Mouse (Mus musculus) kidney, adult 18-20 months (tissue): Measurements from ENCODE around the gene Dab1.

ENCODE experiments used
- DNase-seq: peaks from one replicate; pipeline ENCODE4 v3.0.0; 2021

The Dab1 gene

DNA sequence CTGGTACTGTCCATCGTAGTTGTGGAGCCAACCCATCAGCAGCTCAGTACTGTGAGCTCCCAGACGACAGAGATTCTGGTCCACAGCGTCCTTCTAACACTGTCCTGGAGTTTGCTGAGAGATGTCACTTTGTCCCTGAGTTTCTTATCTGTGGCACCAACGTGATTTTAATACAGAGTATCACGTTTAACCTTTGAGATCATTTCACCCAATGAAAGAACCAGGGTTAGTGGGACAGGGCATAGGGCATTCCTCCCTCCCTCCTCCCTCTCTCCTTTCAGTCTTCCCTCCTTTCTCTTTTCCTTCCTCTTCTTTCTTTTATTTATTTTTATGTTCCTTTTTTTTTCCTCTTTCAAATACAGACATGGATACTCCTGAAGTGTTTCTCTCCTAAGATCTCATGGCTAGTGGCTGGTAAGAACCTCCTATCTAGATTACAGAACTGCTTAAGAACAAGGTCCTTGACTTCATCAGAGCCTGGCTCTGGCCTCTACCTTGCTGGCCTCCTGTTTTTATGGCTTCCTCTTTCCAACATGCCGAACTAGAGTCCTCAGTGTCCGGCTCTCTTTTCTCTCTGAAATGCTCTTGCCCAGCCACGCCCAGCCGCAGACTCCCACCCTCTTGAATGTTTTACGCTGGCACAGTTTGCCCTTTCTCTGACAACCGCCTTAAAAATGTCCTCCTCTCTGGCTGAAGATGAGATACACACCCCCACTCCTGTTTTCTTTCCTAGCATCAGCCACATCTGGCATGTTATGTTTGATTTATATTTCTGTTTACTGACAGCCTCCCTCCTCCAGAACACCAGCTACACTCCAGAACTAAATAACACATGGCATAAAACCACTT, 844.0 kb downstream of the Dab1 start:
- no peak for DNase-seq

DNA sequence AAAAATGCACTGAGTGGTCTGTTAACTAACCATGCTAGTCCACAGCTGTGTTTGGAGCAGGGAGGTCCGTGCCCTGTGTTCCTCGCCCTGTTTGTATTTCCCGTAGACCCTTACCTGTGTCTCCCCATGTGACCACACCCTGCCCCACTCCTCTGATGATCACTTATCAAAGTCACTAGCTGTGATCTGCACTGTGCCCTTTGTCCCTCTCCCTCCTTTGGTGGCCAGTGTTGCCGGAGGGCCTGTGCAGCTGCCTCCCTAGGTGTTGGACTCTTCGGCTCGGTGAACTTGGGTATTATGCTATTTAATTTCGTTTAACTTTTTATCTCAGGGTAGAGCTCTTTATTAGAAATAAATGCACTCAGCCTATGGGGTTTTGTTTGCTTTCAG, 844.6 kb downstream of the Dab1 start:
- DNase-seq = no peak

DNA sequence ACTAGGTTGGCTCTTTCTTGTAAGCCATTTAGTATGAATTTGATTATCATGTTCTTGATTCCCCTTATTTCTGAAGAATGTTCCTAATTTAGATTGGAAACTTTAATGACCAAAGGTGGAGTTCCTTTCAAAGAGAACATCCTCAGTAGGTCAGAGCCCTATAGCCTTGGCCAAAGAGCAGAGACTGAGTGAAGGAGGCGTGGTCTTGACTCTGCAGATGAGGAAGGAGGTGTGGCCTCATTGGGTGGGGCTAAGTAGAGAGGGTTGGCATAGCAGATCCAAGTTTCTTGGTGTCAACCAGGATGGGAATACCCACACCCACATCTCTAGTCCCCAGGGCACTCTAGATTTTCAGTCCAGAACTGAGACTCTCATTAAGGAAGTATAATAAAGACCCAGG, 846.4 kb downstream of the Dab1 start:
- DNase-seq = no peak

DNA sequence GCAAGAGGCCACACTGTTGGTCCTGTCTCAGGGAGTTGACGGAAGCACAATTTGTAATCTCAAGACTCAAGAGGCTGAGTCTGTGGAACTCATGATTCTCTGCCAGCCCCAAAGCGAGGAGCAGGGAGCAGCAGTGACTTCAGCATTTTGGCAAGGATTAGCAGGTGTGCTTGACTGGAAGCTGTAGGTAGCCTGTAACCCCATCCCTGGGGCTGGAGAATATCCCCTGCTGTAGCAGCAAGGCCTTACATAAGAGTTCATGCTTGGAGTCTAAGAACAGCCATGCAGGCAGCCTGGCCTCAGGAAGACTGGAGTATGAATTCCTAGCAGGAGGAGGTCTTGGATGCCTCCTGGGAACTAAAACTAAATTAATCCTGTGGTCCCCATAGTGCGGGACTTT, 849.5 kb downstream of the Dab1 start:
- DNase-seq = no peak

DNA sequence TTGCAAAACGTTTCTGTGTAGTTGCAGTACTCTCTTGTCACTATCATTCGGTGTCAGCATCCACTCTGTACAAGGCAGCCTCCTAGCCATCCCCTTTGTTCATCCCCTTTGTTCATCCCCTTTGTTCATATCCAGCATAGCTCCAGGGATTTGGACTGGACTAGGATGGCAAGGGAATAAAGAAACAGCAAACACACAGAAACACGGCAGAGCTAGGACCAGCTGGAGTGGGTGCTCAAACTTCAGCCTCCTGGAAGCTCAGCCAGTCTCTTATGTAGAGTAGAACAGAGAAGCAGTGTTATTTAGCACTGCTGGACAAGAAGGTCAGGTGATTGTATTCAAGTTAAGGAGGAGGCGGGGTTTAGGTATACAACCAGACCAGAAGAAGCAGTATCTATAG, 853.8 kb downstream of the Dab1 start:
- no peak for DNase-seq

DNA sequence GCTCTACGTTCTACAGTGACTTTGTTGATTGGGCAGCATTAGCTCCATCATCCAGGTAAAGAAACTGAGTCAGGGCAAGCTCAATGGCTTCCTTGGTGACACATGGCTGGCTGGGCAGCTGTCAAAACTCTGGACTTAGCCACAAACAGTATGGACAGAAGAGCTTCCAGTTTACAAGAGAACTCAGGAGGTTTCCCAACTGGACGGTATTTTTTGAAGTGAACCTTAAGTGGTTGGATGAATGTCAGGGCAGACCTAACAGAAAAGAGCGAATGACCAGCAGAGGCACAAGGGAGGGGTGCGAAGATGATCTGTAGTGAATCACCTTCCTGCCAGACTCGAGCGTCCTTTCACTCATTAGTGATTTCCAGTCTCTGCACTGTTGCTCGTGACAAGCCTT, 857.7 kb downstream of the Dab1 start:
- DNase-seq = no peak

DNA sequence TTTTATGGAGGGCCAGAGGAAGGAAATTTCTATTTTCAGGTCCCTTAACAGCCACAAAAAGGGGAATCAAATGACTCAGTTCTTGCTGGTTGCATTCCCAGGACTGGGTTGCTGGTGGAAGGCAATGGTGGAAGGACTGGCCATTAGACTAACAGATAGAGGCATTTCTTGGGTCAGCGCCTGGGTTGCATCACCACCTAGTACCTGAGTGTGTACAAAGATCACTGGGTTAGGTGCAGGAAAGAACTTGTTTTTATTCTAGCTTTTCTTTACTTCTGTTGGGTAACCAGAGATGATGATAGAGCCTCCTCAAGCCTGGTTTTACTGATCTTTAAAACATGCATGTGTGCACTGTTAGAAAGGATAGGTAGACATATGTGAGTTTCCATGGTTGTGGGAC, 864.8 kb downstream of the Dab1 start:
- DNase-seq = no peak

DNA sequence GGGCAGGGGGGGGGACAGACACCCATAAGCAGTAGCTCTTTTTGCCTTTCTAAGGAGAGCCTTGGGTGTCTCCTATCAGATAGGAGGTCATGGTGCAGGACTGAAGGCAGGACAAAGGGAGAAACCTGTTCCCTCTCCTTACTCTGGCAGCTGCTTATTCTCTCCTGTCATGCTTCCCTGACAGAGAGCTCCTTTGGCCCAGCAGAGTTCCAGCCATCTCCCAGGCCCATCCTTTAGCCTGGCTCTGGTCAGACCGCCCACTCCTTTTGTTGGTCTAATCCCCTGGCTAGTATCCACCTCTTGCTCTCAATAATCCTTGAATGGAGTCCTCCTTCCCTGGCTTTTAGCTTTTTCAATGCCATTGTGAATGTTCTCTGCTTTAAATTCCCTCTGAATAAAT, 878.1 kb downstream of the Dab1 start:
- DNase-seq = no peak

DNA sequence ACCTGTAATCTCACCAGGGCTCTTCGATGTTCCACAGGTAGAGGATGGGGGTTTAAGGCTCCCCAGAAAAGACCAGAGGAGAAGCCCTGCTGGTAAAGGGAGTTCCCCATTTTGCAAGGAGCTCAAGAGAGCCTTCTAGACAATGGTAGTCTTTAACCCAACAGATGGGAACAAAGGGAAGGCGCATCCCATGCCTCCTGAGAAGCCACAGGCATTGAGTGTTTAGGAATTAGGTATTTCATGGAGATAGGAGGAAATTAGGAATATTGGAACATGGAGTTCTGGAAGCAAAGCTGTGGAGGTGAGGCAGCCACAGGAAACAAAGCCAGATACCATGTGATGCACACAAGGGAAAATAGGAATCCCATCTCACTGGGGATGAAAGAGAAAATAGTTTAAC, 881.0 kb downstream of the Dab1 start:
- no peak for DNase-seq

DNA sequence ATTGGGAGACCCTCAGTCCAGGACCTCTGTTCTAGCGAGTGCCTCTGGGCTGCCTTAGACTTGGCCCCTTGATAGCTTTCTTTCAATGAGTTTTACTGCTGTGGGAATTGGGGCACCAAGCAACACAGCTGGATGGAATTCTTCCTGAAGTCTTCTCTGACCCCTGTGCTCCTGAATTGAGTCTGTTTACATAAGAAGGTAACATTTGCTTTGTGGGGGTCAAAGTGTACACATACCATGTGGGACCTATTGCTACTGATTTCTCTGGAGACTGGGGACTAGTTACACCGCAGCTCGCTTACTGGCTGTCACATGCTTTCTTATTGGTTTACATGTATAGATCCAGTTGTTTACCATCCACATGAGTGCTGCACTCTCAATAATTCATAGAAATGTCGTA, 881.5 kb downstream of the Dab1 start:
- no peak for DNase-seq

DNA sequence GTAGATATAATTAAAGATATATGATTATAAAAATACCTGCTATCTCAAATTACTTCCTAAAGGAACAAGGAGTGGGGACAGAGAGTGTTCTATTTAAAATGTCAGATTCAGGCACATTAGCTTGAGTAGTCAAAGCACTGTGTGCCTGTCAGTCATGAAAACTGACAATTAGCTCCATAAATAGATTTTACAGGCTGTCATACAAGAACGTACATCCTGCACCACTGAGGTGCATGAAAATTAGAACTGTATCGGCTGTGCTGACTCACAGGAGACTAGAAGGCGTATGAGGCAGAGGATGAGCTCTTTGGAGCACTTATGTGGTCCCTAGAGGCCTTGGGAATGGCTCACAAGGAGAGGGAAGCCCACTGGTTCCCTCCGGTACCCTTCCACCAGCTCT, 882.1 kb downstream of the Dab1 start:
- no peak for DNase-seq

DNA sequence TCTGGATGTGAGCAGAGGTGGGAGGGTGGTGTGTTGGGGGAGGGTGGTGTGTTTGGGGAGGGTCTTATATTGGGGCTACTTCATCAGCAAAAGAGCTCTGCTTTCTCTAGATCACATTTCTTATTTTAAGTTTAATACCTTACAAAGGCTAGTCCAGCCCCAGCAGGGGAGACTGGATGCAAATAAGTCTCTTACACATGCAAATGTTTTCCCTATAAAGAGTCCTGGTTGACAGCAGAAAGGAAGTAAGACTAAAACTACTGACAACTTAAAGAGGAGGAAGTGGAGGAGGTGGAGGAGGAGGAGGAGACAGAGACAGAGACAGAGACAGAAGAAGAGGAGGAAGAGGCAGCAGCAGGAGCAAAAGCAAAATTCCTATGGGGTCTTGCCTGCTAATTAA, 885.8 kb downstream of the Dab1 start:
- no peak for DNase-seq

DNA sequence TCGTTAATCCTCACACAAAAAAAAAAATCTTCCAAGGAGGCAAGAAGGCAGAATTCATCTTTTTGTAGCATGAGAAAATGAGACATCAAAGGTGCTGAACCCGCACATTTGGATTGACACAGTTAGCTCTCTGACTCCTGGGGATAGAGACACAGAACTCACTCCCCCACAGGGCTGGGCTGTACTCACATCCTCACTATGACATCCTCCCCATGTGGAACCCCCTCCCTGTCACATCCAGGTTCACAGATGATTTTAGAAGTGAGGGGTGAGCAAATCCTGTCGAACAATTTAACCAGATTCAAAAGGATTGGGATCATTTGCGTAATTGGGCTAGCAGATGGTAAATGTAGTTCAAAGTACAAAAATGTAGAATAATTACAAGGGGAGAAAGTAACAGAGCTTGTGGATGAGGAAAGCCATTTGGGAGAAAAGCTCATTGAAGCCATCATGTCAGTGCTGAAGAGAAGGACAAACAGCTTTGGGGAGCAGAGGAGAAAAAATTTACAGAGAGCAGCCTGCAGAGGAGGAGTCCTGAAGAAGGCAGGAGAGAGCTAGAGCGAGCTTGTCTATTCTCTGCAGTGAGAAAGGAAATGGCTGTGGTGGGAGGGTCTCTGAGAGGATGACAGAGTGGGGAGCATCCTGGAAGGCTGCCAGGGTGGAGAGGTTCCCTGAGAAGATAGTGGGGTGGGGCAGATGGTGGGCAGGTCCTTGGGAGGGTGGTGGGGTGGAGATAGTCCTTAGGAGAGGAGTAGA, 890.2 kb downstream of the Dab1 start:
- DNase-seq = no peak

DNA sequence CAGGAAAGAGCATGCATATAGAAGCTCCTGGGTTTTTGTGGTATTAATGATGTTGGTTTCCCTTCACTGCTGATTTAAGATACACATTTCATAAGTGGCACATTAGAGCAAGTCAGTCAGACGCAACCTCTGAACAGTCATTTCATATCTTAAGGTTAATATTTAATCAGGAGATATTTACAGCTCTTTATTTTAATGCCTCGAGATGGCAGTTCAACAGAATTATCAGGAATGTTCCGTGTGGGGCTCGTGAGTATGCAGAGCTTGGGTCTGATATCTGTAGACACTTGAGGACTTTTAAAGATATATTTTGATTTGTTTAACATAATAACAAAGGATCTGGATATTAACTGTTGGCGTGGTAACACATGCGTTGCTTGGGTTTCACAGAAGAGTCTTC, 892.7 kb downstream of the Dab1 start:
- no peak for DNase-seq

DNA sequence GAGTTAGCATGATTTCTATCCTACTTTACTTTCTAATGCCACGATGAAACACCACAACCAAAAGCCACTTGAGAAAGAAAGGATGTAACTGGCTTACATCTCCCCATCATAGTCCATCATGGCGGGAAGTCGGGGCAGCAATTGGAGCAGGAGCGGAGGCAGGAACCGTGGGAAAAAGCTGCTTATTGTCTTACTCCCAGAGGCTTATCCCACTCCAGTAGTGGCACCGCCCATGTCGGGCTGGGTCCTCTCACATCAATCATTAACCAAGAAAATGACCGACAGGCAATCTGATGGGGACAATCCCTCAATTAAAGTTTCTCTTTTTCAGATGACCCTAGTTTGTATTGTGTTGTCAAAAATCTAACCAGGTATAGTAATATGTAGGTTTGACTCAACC, 893.4 kb downstream of the Dab1 start:
- no peak for DNase-seq

DNA sequence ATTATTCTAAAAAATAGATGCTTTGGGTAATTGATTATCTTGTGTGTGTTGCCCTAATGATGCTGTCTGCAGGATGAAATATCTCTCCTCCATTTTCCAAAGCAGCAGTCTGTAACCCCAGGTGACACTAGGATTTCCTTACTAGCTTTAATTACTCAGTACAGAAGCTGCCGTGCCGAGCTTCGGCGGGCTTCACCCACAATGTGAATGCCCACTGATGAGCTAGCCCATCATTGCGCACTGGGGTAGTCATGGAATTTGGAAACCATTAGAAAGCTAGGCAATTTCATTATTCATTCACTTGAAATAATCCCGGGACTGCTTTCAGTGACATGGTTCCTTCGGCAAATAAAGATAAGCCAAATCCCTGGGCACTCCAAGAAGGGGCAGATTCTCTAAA, 894.5 kb downstream of the Dab1 start:
- no peak for DNase-seq

DNA sequence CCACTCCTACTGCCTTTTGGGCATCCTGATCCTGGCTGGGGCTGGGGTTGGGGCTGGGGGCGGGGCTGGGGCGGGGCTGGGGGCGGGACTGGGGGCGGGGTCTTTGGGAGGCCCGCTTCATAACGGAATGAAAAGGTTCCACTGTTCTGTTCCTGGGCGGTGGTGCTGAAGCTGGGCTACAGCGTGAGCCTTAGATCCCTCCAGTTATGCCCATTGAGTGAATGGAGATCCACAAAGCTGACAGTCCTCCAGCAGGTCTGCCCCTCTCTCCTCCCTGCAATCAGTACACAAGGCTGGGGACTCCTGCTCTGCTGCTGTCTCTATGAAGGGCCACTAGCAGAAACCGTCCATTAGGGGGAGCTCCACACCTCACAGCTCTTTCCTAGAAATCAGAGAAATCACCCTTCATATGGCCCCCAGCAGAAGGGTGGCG, 895.4 kb downstream of the Dab1 start:
- peak; percentile 37 for DNase-seq

DNA sequence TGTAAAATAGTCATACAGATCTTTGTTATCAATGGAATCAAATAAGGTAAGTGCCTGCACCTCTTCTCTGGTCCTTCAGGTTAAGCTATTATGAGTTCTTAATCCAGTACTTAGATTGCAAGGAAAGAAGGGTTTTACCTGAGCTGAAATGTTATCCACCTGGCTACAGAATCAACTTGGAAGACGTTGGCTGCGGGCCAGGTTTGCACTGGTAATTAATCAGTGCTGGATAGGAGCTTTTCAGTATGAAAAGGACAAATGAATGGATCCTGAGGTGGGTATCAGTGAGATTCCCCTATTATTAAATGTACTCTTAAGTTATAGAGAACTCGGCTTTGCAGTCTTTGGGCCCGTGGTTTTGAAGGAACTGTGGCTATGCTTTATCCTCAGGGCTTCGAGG, 896.5 kb downstream of the Dab1 start:
- DNase-seq = no peak

DNA sequence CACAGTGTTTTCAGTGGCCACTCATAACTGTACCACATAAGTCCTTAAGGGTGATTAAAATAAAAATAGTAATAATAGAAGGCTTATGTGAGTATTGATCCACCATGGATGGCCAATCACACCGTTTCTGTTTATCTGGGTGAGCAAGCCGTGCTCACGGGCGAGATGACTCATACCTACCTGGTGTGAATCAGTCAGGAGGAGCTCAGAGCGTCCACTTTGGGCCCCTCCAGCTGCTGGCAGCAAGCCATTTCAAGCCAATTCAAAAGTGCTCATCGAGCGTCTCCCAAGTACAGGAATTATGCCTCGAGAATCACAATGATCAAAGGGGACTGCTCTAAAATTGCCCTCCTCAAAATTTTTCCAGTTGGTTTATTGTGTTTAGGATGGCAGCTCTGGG, 903.2 kb downstream of the Dab1 start:
- no peak for DNase-seq

DNA sequence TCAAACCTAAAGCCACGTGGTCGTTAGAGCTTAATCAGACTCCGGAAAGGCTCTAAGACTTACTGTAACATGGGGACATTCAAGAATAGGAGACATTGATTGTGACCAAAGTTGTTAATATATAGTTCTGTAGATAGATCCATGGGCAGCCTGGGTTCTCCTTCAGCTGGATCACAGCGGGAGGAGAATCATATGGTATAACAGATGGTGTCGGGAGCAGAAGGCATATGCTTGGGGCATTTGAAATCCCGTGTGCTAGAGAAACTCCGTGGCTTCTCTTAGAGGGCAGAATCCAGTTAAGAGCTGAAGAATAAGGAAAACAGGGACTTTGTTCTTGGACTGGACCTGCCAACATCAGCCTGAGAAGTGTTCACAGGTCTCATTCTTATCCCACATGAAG, 904.6 kb downstream of the Dab1 start:
- no peak for DNase-seq

DNA sequence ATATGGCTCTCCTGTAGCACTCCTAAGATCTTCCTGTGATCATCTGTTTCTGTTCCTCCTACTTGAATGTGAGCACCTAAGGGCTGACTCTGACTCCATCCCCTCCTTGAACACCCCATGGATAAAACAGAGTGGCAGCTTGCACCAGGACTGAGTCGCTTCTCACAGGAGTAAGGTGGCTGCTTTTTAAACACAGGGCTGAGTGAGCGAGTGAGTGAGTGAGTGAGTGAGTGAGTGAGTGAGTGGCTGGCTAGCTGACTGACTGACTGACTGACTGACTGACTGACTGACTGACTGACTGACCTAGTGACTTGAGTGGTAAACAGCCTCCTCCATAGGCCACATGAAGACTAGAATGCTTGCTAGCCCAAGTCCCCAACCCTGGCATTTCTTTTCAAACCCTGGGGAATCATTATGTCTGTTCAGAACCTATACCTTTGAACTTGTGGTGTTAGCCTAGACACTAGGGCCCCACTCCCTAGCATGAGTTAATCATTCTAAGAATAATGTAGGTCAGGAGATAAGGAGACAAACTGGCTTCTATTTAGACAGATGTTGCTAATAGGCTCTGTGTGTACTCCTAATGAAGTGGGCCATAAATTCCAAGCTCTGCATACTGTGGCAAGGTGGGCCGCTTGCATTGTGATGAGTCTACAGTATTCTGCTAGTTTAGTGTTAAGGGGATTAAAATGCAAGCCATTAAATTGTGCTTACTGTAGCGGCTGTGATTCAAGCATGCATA, 910.9 kb downstream of the Dab1 start:
- peak; percentile 3 for DNase-seq

DNA sequence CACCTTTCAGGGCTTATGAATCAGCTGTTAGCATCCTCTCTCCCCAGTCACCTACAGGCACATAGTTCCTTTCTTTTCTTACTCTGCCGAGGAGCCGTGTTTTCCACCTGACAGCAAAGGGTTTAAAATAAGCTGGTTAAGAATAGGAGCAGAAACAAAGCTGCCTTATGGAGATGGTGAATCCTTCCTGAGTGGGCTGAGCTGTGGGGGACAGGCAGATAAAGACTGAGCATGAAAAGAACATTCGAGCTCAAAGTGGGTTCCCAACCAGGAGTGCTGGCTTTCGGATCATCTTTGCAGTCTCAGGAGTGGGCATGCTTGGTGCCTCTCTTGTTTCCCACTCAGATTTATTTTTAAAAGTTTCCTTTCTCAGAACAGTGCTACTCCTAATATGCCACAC, 913.7 kb downstream of the Dab1 start:
- no peak for DNase-seq

DNA sequence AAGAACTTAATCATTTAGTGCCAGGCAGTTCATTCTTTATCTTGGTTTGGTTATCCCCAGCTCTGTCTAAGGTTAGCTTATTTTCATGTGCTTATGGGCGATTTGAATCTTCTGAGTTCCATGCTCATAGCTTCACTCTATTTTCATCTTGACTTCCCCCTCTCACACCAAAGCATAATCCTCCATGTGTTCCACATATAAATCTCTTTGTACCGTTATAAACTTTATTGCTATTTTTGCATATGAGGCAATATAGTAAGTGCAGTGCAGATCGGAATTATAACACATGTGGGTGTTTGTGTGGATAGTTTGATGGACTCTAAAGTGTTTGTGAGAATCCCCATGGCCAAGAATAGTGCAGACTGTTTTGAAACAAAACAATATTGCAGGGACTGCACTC, 919.3 kb downstream of the Dab1 start:
- DNase-seq = no peak

DNA sequence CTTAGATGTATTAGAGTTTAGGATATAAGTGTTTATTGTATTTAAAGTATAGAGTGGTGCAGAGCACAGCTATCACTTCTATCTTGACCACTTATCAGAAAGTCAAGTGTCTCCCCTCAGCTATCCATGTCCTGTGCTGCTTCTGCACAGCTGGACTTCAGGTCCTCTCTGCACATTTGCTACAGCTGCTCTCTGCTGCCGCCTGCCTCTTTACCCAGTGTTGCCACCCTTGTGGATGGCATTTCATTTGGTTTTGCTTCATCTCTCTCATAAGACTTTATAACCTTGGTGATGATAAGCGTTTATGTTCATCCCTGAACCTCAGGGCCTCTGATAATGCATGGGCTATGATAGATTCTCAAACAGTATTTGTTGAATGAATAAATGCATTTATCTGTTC, 919.9 kb downstream of the Dab1 start:
- no peak for DNase-seq
